Mouse (Mus musculus): ENCODE measurements at regions not wholly inside any gene's neighbourhood (a gene's known extent, or its start where the extent isn't known, plus 50 kb on each side); places are given as distances from the start of the nearest gene placed in this dataset.

DNA sequence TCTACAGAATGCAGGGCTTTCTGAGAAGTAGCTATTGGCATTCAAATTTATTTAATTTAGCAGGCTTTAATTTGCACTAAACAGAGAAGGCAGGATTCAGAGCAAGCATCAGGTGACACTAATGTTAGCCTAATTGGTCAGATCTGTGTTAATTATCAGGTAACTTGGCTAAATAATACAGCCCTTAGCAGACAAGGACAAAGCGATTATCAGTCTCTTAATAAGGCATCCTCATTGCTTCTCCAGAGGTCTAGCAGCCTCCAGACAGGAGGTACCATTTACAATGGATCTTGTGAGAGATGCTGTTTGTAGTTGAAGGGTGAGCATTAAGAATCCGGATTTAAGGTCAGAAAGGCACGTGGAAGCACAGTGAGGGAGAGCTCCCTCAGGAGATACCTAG, 253.7 kb upstream of the Fam92a start:
- no peak for DNase-seq (ENCODE audit: low spot score)

DNA sequence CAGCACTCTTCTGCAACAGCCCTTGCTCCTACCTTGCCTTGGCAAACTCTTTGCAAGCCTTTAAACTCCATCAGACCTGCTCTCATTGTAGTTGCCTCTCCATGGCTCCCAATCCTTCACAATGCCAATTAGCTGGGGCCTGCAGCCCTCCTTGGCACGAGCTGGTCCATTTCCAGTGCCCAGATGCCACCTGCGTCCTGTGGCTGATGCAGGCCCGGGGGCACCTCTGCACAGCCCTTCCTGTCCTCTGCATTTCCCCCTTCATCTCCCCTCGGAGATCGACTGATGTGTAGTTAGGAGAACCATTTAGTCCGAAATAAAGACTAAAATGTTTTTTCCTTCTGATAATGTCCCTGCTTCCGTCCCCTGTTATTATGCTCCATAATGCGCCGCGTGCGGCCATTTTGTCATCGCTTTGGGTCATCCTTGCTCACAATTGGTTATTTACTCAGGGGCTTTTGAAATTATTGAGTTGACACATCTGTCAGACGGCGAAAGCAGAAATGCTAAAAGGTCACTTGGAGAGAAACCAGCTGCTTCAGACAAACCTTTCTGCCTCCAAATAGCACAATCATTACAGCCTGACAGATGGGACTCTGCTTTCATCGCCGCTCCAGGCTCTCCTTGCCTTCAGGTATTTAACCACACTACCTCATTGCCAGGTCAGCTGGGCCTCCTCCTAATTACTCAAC, 250.0 kb upstream of the Fam92a start:
- no peak for DNase-seq (ENCODE audit: low spot score)

DNA sequence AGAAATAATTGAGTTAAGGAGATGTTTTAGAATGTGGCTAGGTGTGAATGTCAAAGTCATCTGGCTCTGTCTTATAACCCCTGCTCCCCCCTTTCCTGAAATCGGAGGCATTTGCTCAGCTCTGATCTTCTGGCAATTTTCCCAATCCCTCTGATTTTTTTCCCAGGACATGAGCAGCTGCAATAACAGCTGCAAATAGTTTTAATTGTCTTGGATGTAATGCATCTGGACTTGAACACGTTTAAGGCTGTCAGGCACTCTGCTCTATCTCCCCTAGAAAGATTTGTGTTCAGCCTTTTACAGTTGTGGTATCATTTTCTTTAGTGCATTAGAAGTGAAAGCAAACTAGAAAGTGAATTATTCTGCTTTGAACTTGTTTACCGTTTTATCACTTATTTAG, 246.3 kb upstream of the Fam92a start:
- DNase-seq (ENCODE audit: low spot score), result no peak

DNA sequence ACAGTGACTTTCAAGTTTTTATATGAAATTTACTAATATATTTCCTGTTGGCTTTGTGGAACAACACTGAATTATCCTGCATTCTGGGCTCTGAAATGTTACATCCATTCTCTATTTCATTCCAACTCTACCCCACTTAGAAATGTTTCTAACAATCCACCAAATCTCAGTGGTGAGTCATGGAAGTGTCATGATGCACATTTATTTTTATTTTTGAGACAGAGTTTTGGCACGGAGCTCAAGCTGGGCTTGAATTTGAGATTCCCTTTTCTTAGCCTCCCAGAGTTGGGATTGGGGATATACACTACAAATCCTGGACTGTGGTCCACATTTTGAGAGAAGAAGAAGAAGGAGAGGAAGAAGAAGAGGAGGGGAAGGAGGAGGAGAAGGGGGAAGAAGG, 223.5 kb upstream of the Fam92a start:
- DNase-seq (ENCODE audit: low spot score), result no peak

DNA sequence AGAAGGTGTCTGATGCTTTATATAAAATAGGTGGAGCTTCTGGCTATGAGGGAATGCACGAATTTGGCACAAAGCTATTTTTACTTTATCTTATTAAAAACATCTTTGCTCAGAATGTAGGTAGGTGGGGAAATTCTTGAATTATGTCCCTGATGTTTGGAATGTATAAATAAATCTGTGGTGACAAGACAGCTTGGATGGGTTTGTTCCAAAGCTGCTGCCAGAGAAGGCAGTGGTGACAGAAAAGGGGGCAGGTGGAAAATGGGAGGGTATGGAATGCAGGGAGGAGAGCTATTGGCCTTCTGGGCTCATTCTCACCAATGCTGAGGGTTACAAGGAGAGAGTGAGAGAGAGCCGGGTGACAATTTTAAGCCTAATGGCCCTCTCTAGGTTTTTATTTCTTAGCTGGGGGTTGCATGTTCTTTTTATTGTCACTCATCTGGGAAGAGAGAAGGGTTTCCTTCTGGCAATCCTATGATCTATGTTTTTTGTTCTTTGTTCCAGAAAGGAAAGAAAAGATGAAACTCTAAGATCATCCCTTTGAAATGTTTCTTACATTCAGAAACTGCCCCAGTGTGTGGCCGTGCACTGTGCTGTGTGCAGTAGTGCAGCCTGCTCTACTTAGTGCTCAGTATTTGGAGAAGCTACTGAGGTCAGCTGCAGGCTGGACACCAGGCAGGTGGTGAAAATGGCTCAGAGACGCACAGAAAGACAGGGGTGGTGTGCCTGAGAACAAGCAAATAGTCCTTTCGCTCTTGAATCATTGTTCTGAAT, 205.2 kb upstream of the Fam92a start:
- DNase-seq (ENCODE audit: low spot score), result no peak

DNA sequence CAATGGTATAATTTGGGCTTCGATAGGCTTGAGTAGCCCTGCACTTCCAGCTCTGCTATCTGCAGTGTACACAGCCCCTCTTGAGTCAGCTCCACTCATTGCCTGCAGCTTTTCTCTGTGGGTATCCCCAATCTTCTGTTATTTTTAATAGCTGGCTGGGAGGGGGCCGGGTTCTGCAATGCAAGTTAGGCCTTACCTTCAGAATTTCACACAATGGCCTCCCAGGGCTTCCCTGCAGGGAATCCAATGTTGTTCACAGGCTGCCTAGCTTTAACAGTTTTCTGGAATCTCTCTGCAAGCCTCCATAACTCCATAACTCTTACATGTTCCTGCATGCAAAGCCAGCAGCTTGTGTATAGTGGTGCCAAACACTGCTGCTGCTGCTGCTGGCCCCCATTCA, 197.7 kb upstream of the Fam92a start:
- DNase-seq (ENCODE audit: low spot score), result no peak

DNA sequence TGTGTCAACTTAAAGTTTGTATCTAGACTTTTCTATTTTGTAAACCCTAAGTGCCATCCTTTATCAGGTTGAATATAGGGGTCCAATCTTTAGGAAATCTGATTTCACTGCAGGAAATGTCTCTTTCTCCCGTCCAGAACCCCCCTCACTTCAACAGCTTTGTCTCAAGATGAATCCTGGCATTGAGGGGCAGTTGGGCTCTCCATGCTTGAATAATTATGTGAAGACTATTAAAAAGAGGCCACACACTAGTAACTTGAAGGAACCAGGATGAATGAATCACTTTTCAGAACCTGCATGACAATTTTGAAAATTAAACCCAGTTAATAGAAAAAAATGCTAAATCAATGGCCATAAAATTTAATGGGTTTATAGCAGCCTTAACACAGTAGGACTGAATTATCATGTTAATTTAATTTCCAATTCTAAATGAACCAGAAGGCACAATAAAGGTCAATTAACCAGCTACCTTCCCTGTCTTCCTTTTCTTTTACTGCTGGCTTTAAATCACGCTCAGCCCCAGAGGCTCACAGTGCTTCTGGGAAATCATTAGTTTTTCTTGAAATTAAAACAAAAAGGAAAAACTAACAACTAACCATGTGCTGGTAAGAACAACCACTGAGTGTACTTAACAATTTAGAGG, 185.3 kb upstream of the Fam92a start:
- DNase-seq (ENCODE audit: low spot score), result no peak

DNA sequence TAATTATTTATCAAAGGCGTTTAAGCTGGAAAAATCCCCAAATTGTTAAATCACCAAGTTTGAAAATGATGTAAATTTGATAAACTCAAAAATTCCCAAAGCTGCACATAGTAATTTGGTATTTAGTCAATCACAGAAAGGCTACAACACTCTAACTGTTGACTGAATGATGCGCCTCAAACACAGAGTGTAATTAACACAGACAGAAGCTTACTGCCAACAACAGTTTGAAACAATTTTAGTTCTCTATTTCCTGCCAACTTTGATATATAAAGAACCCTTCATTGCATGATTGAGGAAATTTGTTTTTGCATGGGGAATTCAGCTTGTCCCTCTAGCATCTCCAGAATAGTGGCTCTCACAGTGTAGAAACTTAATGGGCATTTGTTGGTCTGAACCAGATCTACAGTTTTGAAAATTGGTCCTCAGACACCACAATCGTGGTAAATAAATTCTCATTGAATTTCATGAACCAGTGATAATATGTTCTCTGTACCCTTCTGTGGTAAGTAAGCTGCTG, 181.6 kb upstream of the Fam92a start:
- DNase-seq (ENCODE audit: low spot score), result no peak

DNA sequence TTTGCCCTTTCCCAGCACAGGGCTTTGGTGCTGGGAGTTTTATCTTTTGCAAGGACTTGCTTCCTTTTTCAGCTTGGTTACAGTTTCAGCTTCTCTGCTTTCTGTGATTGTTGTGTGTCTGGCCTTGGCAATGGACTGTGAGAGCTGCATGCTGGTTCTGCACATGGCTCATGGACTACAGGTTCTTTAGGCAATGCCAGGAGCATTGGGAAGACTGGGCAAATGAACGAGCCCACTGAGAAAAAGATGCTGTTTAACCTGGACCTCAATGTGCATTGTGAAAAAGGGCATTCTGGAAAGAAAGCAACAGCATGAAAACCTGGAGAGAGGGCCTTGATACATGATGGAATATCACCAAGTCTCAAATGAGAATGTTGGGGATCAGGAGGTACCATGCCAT, 167.4 kb upstream of the Fam92a start:
- DNase-seq (ENCODE audit: low spot score), result no peak

DNA sequence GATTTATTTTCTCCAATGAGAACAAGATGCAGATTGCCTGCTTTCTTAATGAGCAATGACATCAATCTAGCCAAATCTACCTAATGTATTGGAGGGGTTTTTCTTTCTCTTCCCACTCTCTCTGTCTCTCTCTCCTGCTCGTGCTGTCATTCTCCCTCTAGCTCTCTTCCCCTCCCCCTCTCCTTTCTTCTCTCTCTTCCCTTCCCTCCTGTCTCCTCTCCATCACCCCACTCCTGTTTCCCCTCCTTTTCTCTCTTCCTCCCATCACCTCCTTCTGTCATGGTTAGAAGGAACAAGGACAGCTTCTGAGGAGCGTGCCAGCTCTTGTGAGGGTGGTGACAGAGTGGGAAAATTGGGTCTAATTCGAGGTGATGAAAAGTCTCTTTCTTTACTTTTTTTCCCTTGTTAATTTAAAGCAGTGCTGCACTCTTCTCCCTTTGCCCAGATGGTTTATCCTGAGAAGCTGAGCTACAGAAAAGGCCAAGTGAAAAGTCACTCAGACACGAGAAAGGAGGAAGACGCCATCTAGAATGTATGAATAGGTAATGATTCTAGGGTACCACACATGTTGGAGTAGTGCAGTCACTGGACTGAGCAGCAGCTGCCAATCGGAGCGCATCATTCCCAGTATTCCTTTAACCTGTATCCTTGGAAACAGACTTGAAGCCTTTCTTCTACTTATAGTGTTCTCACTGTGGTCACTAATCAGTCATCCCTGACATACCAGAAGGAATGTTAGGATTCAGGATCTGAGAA, 163.2 kb upstream of the Fam92a start:
- no peak for DNase-seq (ENCODE audit: low spot score)

DNA sequence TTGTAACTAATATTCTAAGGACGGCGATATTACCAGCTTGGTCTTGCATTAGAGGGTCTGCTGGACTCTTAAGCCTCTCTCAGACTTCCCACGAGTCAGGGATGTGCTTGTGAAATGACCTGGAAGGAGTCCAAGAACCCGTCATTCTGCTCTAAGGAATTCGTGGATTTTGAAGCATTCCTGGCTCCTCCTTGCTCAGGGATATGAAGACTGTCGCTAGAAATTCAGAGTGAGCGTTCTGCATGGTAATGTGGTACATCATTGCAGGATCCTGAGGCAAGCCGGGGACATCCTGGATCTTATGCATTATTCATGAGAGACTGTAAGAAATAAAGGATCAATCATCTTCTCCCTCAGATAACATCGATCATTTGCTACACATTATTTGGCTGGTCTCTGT, 162.6 kb upstream of the Fam92a start:
- no peak for DNase-seq (ENCODE audit: low spot score)

DNA sequence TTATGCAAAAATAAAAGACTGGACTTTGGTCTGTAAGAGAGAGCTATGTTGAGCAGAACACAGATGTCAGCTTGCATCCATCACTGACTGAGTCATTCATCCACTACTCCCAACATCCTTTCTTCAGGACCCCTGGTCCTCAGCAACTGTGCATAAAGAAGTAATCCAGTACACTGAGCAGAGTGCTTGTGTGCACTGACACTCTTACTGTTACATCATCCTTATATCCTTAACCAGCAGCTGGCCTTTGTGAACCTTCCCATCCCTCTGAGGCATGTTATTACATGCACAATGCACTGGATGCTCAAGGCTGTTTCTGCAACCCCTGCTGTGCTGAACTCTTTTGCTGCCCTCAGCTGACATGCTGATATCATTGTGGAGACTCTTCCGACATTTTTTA, 144.2 kb upstream of the Fam92a start:
- DNase-seq (ENCODE audit: low spot score), result no peak

DNA sequence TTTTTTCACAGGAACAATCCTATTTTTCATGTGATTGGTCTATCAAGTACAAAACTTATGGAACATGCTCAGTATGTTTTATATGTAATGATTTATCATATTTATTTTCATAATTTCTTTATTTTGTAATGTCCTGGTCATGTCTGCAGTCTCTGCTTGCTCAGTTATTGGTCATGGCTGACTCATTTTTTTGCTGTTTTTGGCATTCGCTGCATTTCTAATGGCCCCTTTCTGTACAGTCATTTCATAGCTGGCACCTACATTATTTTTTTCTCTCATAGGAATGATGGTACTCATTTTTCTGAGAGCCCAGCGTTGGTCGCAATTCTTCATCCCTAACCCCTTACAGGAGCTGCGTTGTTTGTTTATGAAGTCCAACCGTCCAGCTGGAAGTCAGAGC, 136.5 kb upstream of the Fam92a start:
- no peak for DNase-seq (ENCODE audit: low spot score)

DNA sequence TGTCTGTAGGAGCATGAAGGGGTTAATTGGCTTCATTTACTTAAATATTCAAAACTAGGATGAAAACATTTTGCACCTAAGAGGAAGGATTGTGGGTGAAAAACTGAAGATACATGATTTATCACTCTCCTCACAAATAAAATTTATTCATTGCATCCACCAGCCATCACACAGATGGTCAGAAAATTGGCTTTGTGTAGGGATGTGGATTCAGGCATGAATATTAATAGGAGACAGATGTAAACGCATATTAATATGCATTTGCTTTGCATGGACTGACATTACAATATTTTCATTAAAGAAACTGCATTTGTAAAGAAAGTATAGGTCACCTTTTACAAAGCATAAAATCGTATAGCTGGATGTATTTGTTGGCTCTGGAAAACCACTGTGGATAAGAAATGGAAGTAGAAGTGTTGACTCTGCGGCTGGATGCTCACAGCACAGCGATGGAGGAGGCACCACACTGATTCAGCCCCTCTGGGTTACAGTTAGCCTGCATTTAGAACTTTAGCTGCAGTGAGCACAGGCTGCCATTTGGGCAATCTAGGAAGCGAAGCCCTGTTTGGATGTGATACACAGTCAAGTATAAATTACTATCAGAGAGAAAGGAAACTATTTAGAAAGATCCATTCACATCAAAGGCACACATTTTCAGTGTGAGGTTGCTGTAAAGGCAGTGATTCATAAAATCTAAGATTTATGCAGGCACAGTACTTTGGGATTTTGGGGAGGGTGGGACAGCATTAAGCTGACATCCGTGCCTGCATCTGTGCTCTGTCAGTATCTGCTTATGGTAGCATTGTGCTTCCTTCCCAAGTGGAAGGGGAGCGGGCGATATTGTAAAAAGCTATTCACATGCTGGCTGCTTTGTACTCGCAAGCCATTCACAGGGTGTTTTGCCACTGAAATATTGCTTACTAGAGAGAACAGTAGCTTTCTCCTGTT, 135.1 kb upstream of the Fam92a start:
- no peak for DNase-seq (ENCODE audit: low spot score)

DNA sequence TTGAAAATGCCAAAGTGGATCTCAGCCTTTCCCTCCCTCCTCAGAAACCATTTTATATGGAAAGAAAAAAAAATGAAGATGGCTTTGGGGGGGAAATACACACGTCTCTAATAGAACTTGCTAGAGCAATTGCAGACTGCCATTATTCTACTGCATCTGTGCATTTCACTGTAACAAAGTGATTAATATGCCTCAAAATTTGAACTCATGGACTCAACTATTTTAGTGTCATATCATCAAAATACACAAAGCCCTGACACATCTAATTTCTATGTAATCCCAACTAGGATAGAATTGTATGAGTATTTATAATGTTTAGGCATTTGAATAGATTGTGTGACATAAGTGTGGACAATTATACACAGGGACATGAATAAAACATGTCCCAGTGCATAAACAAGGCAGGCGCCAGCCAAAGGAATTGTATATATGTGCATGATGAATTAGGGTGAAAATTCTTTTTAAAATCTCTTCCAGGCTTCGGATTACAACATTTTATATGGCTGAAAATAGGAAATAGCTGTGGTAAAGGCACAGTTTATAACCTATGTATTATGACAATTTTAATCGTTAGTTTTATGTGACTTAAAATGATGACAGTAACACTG, 115.4 kb upstream of the Fam92a start:
- DNase-seq (ENCODE audit: low spot score), result no peak

DNA sequence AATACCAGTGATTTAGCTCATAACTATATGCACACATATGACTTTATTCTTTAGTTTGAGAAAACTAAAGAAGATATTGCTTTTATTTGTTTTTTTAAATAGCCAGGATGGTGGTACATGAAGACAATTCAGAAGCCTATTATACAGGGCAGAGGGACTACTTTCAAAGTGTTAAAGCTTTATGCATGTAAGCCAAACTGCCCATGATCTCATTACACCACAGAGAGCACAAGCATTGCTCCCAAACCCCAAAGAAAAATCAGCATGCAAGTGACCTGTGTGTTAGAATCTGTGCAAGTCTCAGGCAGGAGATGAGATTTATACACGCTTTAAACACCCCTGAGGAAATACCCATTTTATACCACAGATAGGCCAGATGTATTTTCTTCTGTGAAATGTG, 114.6 kb upstream of the Fam92a start:
- DNase-seq (ENCODE audit: low spot score), result no peak

DNA sequence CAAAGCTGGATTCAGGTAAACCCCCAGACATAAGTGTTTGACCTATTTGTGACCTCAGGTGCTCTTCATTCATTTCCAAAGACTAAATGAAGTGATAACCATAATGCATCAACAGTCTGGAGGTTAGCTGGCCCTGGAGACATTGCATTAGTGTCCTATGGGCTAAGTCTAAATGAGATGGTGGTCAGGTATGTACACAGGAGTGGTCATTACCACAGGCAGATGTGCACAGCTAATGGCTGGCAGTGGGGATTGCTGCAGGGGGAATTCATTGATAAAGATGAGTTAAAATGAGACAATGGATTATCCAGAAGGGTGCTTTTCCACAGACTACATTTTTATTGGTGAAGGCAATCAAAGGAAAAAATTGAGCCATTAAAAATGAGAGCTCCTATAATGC, 114.2 kb upstream of the Fam92a start:
- DNase-seq (ENCODE audit: low spot score), result no peak

DNA sequence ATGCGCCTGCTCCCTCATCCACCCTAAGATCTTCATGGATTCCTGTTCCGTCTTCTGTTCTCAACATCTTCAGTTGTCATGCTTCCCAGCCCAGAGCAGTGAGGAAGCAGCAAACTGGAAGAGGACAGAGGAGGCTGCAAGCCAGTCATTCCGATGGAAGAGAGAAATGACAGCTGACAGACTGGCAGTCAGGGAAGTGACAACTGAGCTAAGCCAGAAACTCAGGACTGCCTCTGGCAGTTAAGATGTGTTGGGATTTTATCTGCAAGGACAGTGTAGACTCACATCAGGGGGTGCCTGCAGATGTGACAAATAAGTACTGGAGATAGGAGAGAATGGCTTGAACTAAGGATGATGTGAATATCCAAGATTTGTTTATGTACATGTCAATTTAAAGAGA, 106.1 kb upstream of the Fam92a start:
- no peak for DNase-seq (ENCODE audit: low spot score)

DNA sequence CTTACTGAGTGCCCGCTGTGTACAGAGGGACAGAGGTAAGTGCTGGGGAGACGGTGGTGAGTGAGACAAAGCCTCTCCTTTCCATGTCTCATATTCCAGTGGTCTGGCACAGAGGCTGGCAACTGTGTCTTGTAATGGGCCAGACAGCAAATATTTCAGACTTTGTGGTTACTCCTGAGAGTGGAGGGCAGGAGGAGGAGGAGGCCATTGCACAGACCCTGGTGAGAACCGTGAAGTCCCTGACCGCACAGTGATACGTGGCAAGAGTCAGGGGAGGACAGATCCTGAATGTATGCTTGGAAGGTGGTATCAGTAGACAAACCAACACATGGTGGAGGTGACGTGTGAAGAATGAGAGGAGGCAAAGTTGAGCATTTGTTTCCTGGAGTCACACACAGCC, 101.6 kb upstream of the Fam92a start:
- no peak for DNase-seq (ENCODE audit: low spot score)

DNA sequence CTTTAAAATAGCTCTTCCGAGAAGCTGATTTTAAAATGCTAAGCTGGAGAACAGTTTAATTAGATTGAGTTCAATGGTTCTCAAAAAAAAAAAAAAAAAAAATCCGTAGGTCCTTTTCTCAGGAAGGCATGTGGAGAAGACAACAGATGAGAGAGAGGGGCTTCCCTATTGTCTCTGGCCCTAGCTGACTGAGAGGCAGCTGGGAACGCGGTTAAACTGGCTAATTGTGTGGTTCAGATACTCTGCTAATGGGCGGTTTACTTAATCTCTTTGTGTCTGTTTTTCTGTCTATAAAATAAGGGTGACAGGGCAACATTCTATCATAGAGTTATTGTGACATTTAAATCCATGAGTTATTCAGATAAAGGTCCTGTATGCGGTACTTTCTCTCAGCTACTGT, 101.1 kb upstream of the Fam92a start:
- no peak for DNase-seq (ENCODE audit: low spot score)

DNA sequence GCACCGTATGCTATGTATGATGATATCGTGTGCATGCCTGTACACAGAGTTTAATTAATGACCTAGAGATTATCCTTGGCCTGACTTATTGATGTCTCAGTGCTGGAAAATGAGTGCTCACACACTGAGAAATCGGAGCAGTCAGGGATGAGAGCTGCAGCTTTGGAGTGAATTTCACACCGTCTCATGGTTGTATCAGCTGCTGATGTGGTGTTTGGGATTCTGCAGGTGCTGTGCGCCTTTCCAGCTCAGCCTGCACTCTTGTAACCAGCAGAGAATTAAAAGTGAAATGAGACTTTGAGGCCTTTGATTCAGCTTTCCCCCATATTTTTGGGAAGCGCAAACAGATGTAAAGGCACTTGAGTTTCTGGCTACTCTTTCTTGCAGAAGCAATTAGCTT, 100.6 kb upstream of the Fam92a start:
- no peak for DNase-seq (ENCODE audit: low spot score)
